8 mouse cellular contexts compared by ENCODE assay signal in the genomic region with DNA sequence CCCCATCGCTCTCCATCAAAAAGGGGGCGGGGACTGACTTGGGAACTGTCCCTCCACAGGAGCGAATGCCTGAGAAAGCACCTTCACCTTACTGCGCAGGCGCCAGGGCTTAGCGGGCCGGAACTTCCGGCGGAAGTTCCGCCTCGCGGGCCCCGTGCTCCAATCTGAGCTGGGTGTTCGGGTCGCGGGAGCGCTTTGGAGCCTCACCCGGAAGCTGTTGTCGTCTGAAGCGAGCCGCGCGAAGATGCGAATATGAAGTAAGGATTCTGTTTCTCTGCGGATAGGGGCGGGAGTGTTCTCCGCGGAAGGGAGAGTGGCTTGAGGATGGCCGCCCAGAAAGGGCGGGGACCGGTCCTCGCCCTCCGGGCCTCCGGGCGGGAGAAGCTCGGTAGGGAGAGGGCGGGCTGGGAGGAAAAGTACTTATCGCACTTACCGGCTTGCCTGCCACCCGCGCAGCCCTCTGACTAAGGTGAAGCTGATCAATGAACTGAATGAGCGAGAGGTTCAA. TPM values are rescaled to one million over a fixed set of nuclear protein-coding genes. Genes with fewer than 3 reads are reported as not detected.
DNase-seq lines count a peak whose midpoint lies in the region; ATAC-seq and TF ChIP-seq lines count a peak whose summit lies in the region.

TSS of gene Rbmx2 (plus strand) at position 141 of the 508 bp plus-strand sequence.

- no peaks in the 10 kb centered on the region for H3K27me3 ChIP-seq in E14TG2a.4 (ENCODE audit: insufficient read depth, low read length)
- H3K27me3 ChIP-seq in forebrain, embryonic 12.5 days, result no peaks in the 10 kb centered on the region
- H3K27me3 ChIP-seq in heart, postnatal 0 days (ENCODE audit: control insufficient read depth, insufficient read depth, low read length), result no peaks in the 10 kb centered on the region
- no peaks in the 10 kb centered on the region for H3K27me3 ChIP-seq in liver, embryonic 16.5 days (ENCODE audit: control insufficient read depth, insufficient read depth, low read depth, low read length)
- no peaks in the 10 kb centered on the region for H3K27me3 ChIP-seq in neural tube, embryonic 13.5 days
- no peaks in the 10 kb centered on the region for H3K27me3 ChIP-seq in testis, adult 2 months (ENCODE audit: control insufficient read depth, insufficient read depth, low read length)

- peaks cover 16% of the 10 kb centered on the region for H3K4me1 ChIP-seq in E14TG2a.4 (replicated peaks; ENCODE audit: low read depth, low read length)
- peaks cover 8% of the 10 kb centered on the region for H3K4me1 ChIP-seq in forebrain, embryonic 12.5 days
- no peaks in the 10 kb centered on the region for H3K4me1 ChIP-seq in heart, postnatal 0 days (ENCODE audit: control insufficient read depth, insufficient read depth)
- peaks cover 12% of the 10 kb centered on the region; the same call in 1 of the 2 replicates for H3K4me1 ChIP-seq in liver, embryonic 16.5 days (ENCODE audit: control insufficient read depth, low read depth, low read length)
- peaks cover 11% of the 10 kb centered on the region for H3K4me1 ChIP-seq in neural tube, embryonic 13.5 days (replicated peaks)
- no peaks in the 10 kb centered on the region; the same call in 1 of the 2 replicates for H3K4me1 ChIP-seq in testis, adult 2 months (ENCODE audit: control insufficient read depth, insufficient read depth, low read length)

- H3K9me3 ChIP-seq in E14TG2a.4 (ENCODE audit: low read length), result no peaks in the 10 kb centered on the region
- H3K9me3 ChIP-seq in forebrain, embryonic 12.5 days, result no peaks in the 10 kb centered on the region
- no peaks in the 10 kb centered on the region for H3K9me3 ChIP-seq in heart, postnatal 0 days (replicated peaks; ENCODE audit: control insufficient read depth, low read length)
- H3K9me3 ChIP-seq in liver, embryonic 16.5 days (replicated peaks; ENCODE audit: control insufficient read depth, low read length), result no peaks in the 10 kb centered on the region
- no peaks in the 10 kb centered on the region for H3K9me3 ChIP-seq in neural tube, embryonic 13.5 days

- ATAC-seq in forebrain, embryonic 12.5 days (ENCODE audit: low FRiP score), result peak; percentile 98
- ATAC-seq in heart, postnatal 0 days (ENCODE audit: insufficient read depth, low read depth), result peak; percentile 98
- ATAC-seq in liver, embryonic 16.5 days (ENCODE audit: low read depth), result peak; percentile 95
- peak; percentile 98 for ATAC-seq in neural tube, embryonic 13.5 days (ENCODE audit: low read depth)

- H3K4me3 ChIP-seq in E14TG2a.4 (replicated peaks; ENCODE audit: low read length), result peak within 1 kb of the TSS; percentile 87
- peak within 1 kb of the TSS; percentile 60 for H3K4me3 ChIP-seq in forebrain, embryonic 12.5 days (replicated peaks)
- H3K4me3 ChIP-seq in heart, postnatal 0 days (ENCODE audit: low read depth, low read length), result peak within 1 kb of the TSS; percentile 72
- peak within 1 kb of the TSS; percentile 75 for H3K4me3 ChIP-seq in liver, embryonic 16.5 days (ENCODE audit: low read depth, low read length)
- peak within 1 kb of the TSS; percentile 59 for H3K4me3 ChIP-seq in neural tube, embryonic 13.5 days
- H3K4me3 ChIP-seq in testis, adult 2 months (ENCODE audit: control insufficient read depth, low read depth, low read length), result peak within 1 kb of the TSS; percentile 92

- H3K4me2 ChIP-seq in forebrain, embryonic 12.5 days, result peak within 1 kb of the TSS; percentile 58
- H3K4me2 ChIP-seq in heart, postnatal 0 days (ENCODE audit: low read depth, low read length), result peak within 1 kb of the TSS; percentile 66
- H3K4me2 ChIP-seq in liver, embryonic 16.5 days (ENCODE audit: low read depth, low read length), result peak within 1 kb of the TSS; percentile 66
- H3K4me2 ChIP-seq in neural tube, embryonic 13.5 days, result peak within 1 kb of the TSS; percentile 56

- TF ChIP-seq EP300 in heart, postnatal 0 days (IDR thresholded peaks at IDR 0.05; ENCODE audit: low read depth), result no peak

- no peak for TF ChIP-seq CTCF in E14TG2a.4 (conservative IDR thresholded peaks at IDR 0.05; ENCODE audit: low read length)
- no peak for TF ChIP-seq CTCF in heart, postnatal 0 days (IDR thresholded peaks at IDR 0.05; ENCODE audit: low read depth)
- no peak for TF ChIP-seq CTCF in testis, adult 2 months (IDR thresholded peaks at IDR 0.05; ENCODE audit: control insufficient read depth, insufficient read depth, insufficient replicate concordance, low read depth, low read length)

- WGBS in forebrain, embryonic 12.5 days, result 16% methylated on average over 41 of the region's 42 CpGs
- WGBS in heart, postnatal 0 days, result 13% methylated on average over 42 of the region's 42 CpGs
- WGBS in liver, embryonic 16.5 days (ENCODE audit: insufficient replicate concordance), result 17% methylated on average over 42 of the region's 42 CpGs
- WGBS in neural tube, embryonic 13.5 days, result 19% methylated on average over 42 of the region's 42 CpGs

- TF ChIP-seq POLR2A in testis, adult 2 months (IDR thresholded peaks at IDR 0.05; ENCODE audit: control insufficient read depth, low read depth, low read length), result peak; percentile 39; the same call in 1 of the 2 replicates

- peak within 1 kb of the TSS; percentile 56; the same call in 1 of the 2 replicates for H3K9ac ChIP-seq in forebrain, embryonic 12.5 days
- H3K9ac ChIP-seq in heart, postnatal 0 days (replicated peaks; ENCODE audit: low read depth, low read length), result peak within 1 kb of the TSS; percentile 62
- peak within 1 kb of the TSS; percentile 64 for H3K9ac ChIP-seq in liver, embryonic 16.5 days (ENCODE audit: low read depth, low read length)
- H3K9ac ChIP-seq in neural tube, embryonic 13.5 days, result peak within 1 kb of the TSS; percentile 61

- no peak within 1 kb of the TSS for H3K27ac ChIP-seq in forebrain, embryonic 12.5 days
- H3K27ac ChIP-seq in heart, postnatal 0 days (ENCODE audit: low read depth), result no peak within 1 kb of the TSS
- H3K27ac ChIP-seq in liver, embryonic 16.5 days (ENCODE audit: low read length), result peak within 1 kb of the TSS; percentile 93
- H3K27ac ChIP-seq in neural tube, embryonic 13.5 days (replicated peaks), result no peak within 1 kb of the TSS
- H3K27ac ChIP-seq in testis, adult 2 months (ENCODE audit: control insufficient read depth, insufficient read depth, low read depth, low read length), result peak within 1 kb of the TSS; percentile 67; the same call in 1 of the 2 replicates

- DNase-seq in c-Kit-positive CD71-positive TER-119-positive erythroid progenitor cells, embryonic 14.5 days (ENCODE audit: low spot score), result peak; percentile 83
- peak; percentile 83 for DNase-seq in heart, postnatal 0 days (ENCODE audit: low spot score)
- peak; percentile 90 to 94 for DNase-seq in kidney, postnatal 4 days

- H3K36me3 ChIP-seq in E14TG2a.4 (ENCODE audit: insufficient read depth, low read length), result peaks cover 11% of the 10 kb centered on the region
- H3K36me3 ChIP-seq in forebrain, embryonic 12.5 days (replicated peaks), result no peaks in the 10 kb centered on the region
- H3K36me3 ChIP-seq in heart, postnatal 0 days (replicated peaks; ENCODE audit: control insufficient read depth, insufficient read depth, low read length), result no peaks in the 10 kb centered on the region
- no peaks in the 10 kb centered on the region for H3K36me3 ChIP-seq in liver, embryonic 16.5 days (ENCODE audit: control insufficient read depth, insufficient read depth)
- H3K36me3 ChIP-seq in neural tube, embryonic 13.5 days, result peaks cover 7% of the 10 kb centered on the region
- no peaks in the 10 kb centered on the region for H3K36me3 ChIP-seq in testis, adult 2 months (ENCODE audit: control insufficient read depth, insufficient read depth, low read length)

RNA-seq across cellular contexts. Expression of gene Rbmx2, which starts in this region (rescaled TPM):
- polyA plus RNA-seq in forebrain, embryonic 12.5 days (2016; fragmentation: Nextera tagmentation; extraction: Ambion mirVana), result 27.9 and 33.6 TPM in 2 replicates
- total RNA-seq in heart, postnatal 0 days (2014; rRNA removed; ENCODE audit: low replicate concordance), result 5.1 and 9.7 TPM in 2 replicates
- polyA plus RNA-seq in heart, postnatal 0 days (2015; fragmentation: Nextera tagmentation; extraction: Ambion mirVana), result 9.9 and 10.8 TPM in 2 replicates
- polyA plus RNA-seq in liver, embryonic 16.5 days (2015; fragmentation: Nextera tagmentation; extraction: Ambion mirVana), result 10.0 and 11.1 TPM in 2 replicates
- 13.9 and 25.9 TPM in 2 replicates for polyA plus RNA-seq in neural tube, embryonic 13.5 days (2015; fragmentation: Nextera tagmentation; extraction: Ambion mirVana)
- 1.2 and 1.6 TPM in 2 replicates for polyA plus RNA-seq in testis, adult 2 months (2012; rRNA removed)

Comparison
In these comparisons a context has a peak if more than half of its experiments do, and no peak if none do; other contexts are left out.
1. H3K27ac ChIP-seq: peak in liver, embryonic 16.5 days (single experiment) and testis, adult 2 months (single experiment); none in forebrain, embryonic 12.5 days (single experiment), heart, postnatal 0 days (single experiment) and neural tube, embryonic 13.5 days (single experiment).
2. Peak in every context shown above with its lines, with median percentiles within 50 percentile points of each other: H3K4me3 ChIP-seq, DNase-seq, ATAC-seq, H3K4me2 ChIP-seq and H3K9ac ChIP-seq.